Mouse (Mus musculus) cerebellum, adult 2 months (tissue): Measurements from ENCODE around the gene Prkag1. TPM values are rescaled to one million over a fixed set of nuclear protein-coding genes. Genes with fewer than 3 reads are reported as not detected.

Experiments used
- DNase-seq, 2 experiments: peaks; one replicate each; pipeline ENCODE4 v3.0.0; 2021
- H3K27ac ChIP-seq: fragments of 200-500 bp; 2 replicates; pipeline ENCODE4 v1.5.1; 2012; ENCODE audit warnings: low read length, control low read depth, inconsistent platforms; ENCODE audit not compliant: insufficient read depth
- H3K27me3 ChIP-seq: fragments of 200-500 bp; 2 replicates; pipeline ENCODE4 v1.6.1; 2012; ENCODE audit warnings: inconsistent platforms, mild to moderate bottlenecking, low read length, moderate library complexity; ENCODE audit not compliant: control insufficient read depth, insufficient read depth
- H3K4me1 ChIP-seq: fragments of 200-500 bp; 2 replicates; pipeline ENCODE4 v1.6.1; 2011; ENCODE audit warnings: low read length; ENCODE audit not compliant: control insufficient read depth, insufficient read depth
- H3K4me3 ChIP-seq: fragments of 200-500 bp; replicated peaks from 2 replicates; pipeline ENCODE3; 2011; ENCODE audit warnings: mild to moderate bottlenecking, low read depth, low read length, control low read depth; ENCODE audit not compliant: insufficient read depth
- CTCF ChIP-seq: fragments of 200-500 bp; IDR thresholded peaks from 2 replicates; pipeline ENCODE4 v1.5.1; 2011; ENCODE audit warnings: low read depth, mild to moderate bottlenecking, control low read depth, low read length, moderate library complexity, borderline replicate concordance; ENCODE audit not compliant: insufficient read depth
- POLR2A ChIP-seq: fragments of 200-500 bp; IDR thresholded peaks from 2 replicates; pipeline ENCODE4 v1.6.1; 2011; ENCODE audit warnings: low read length, control low read depth, borderline replicate concordance; ENCODE audit not compliant: insufficient read depth
- WGBS: fragments of 180-500 bp; shearing (Covaris S2); methylation state at CpG from one replicate; pipeline ENCODE4 v1.1.7; 2018; 5-methylcytosine and 5-hydroxymethylcytosine counted together
- polyA plus RNA-seq: library from polyadenylated mRNA; depleted of rRNA; stranded (reverse); fragments of >200 nt; gene quantifications from 2 replicates; pipeline ENCODE4 v1.2.3, GENCODE M21; 2012

The Prkag1 gene
- polyA plus RNA-seq, 1 experiment, result 93.6 TPM

GRCm38 (mm10) chr15:98791771-98792170 lies 39.5 kb downstream of the Prkag1 start:
- Histone ChIP-seq H3K4me1 (peaks cover 7% of the 10 kb centered on the region; the same call in 1 of the 2 replicates), H3K27me3 (peaks cover 3% of the 10 kb centered on the region; the same call in 1 of the 2 replicates), H3K27ac (no peak overlapping the region), H3K4me3 (no peak overlapping the region)
- TF ChIP-seq CTCF, result no peak
- no peak for TF ChIP-seq POLR2A
- no peak for DNase-seq
- 2% methylated on average over 23 of the region's 23 CpGs for WGBS

DNA sequence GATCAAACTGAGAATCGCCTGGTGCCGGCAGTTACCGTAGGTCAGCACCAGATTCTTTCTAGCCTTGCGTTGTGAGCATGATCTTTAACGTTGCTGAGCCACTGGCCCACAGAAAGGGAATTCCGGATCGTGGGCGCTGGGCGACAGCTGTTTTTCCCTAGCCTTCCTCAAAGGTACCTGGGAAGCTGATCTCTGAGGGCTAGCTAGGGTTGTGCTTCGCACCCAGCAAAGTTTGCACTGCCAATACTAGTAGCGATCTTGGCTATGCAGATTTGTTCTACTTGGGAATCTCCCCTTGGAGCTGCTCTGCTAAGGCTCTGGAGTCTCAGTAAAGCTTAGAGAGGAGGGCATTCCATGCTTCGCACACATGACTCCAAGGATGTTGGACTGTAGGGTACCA lies 40.1 kb downstream of the Prkag1 start:
- TF ChIP-seq POLR2A, result no peak
- no peak for TF ChIP-seq CTCF
- peaks cover 3% of the 10 kb centered on the region; the same call in 1 of the 2 replicates for H3K27me3 ChIP-seq
- DNase-seq, result no peak
- H3K4me3 ChIP-seq, result no peak overlapping the region
- no peak overlapping the region for H3K27ac ChIP-seq
- H3K4me1 ChIP-seq, result peaks cover 7% of the 10 kb centered on the region; the same call in 1 of the 2 replicates
- under 1% methylated on average over 12 of the region's 12 CpGs for WGBS

GRCm38 (mm10) chr15:98790761-98791160 lies 40.6 kb downstream of the Prkag1 start:
- no peak for TF ChIP-seq CTCF
- no peak for TF ChIP-seq POLR2A

DNA sequence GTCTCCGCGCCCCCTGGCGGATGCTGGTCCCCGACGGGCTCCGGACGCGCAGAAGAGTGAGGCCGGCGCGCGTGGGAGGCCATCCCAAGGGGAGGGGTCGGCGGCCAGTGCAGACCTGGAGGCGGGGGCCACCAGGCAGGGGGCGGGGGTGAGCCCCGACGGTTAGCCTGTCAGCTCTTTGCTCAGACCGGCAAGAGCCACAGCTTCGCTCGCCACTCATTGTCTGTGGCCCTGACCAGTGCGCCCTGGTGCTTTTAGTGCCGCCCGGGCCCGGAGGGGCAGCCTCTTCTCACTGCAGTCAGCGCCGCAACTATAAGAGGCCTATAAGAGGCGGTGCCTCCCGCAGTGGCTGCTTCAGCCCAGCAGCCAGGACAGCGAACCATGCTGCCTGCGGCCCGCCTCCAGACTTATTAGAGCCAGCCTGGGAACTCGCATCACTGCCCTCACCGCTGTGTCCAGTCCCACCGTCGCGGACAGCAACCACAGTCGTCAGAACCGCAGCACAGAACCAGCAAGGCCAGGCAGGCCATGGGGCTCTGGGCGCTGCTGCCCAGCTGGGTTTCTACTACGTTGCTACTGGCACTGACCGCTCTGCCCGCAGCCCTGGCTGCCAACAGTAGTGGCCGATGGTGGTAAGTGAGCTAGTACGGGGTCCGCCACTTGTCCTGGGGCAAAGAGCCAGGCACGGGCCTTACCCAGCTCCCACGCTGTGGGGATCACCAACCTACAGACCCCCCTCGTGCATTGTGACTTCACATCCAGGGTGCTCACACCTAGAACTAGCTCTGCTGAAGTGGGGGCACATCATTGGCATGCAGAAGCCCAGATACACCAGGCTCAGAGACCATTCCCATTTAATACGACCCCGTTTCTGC lies 41.4 kb downstream of the Prkag1 start, which contains the start of gene Wnt1:
Wnt1 (plus strand) TSS at position 197 of the 875 bp plus-strand sequence.
- H3K27me3 ChIP-seq, result peaks cover 3% of the 10 kb centered on the region; the same call in 1 of the 2 replicates
- no peak within 1 kb of the TSS for H3K4me3 ChIP-seq
- H3K27ac ChIP-seq, result no peak within 1 kb of the TSS
- H3K4me1 ChIP-seq, result peaks cover 7% of the 10 kb centered on the region; the same call in 1 of the 2 replicates
- TF ChIP-seq POLR2A, result no peak
- TF ChIP-seq CTCF, result peak; percentile 39; the same call in 1 of the 2 replicates
- no peak for DNase-seq
- WGBS, result 2% methylated on average over 50 of the region's 51 CpGs

More at GRCm38 (mm10) chr15:98790761-98791160, 40.6 kb downstream of the Prkag1 start:
- Histone ChIP-seq H3K27me3 (peaks cover 3% of the 10 kb centered on the region; the same call in 1 of the 2 replicates), H3K4me3 (no peak overlapping the region), H3K4me1 (peaks cover 7% of the 10 kb centered on the region; the same call in 1 of the 2 replicates), H3K27ac (no peak overlapping the region)
- DNase-seq, result no peak
- WGBS, result under 1% methylated on average over 23 of the region's 23 CpGs

DNA sequence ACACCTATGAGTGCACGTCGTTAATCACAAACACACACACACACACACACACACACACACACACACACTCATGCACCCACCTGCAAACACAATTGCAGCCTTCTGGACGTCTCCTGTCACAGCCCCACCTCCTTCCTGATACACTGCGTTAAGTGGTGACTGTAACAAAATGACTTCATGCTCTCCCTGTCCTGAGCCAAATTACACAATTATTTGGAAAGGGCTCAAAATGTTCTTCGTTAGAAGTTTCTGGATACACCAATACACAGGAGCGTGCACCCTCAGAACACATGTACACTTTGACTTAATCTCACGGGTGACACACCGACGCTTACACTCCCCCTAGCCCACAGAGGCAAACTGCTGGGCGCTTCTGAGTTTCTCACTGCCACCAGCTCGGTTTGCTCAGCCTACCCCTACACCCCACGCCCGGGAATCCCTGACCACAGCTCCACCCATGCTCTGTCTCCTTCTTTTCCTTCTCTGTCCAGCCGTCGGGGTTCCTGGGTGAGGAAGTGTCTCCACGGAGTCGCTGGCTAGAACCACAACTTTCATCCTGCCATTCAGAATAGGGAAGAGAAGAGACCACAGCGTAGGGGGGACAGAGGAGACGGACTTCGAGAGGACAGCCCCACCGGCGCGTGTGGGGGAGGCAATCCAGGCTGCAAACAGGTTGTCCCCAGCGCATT lies 42.2 kb downstream of the Prkag1 start:
- Histone ChIP-seq H3K4me1 (peaks cover 7% of the 10 kb centered on the region; the same call in 1 of the 2 replicates), H3K4me3 (no peak overlapping the region), H3K27me3 (peaks cover 3% of the 10 kb centered on the region; the same call in 1 of the 2 replicates), H3K27ac (no peak overlapping the region)
- TF ChIP-seq CTCF, result no peak
- TF ChIP-seq POLR2A, result no peak
- DNase-seq, result no peak
- WGBS, result 10% methylated on average over 24 of the region's 24 CpGs

- DNase-seq, result no peak
- TF ChIP-seq POLR2A, result no peak
- peak; percentile 39; the same call in 1 of the 2 replicates for TF ChIP-seq CTCF
- H3K4me3 ChIP-seq, result no peak overlapping the region
- peaks cover 7% of the 10 kb centered on the region; the same call in 1 of the 2 replicates for H3K4me1 ChIP-seq
- 41% methylated on average over 4 of the region's 4 CpGs for WGBS
- no peak overlapping the region for H3K27ac ChIP-seq
- H3K27me3 ChIP-seq, result peaks cover 3% of the 10 kb centered on the region; the same call in 1 of the 2 replicates
Observed at GRCm38 (mm10) chr15:98787930-98788329, 43.4 kb downstream of the Prkag1 start.

- TF ChIP-seq POLR2A, result no peak
- TF ChIP-seq CTCF, result peak; percentile 46
Observed at GRCm38 (mm10) chr15:98785744-98786143, 45.6 kb downstream of the Prkag1 start.

More at GRCm38 (mm10) chr15:98785744-98786143, 45.6 kb downstream of the Prkag1 start:
- peaks cover 3% of the 10 kb centered on the region; the same call in 1 of the 2 replicates for H3K27me3 ChIP-seq
- DNase-seq, result no peak
- H3K4me1 ChIP-seq, result peaks cover 1% of the 10 kb centered on the region; the same call in 1 of the 2 replicates
- H3K27ac ChIP-seq, result no peak overlapping the region
- H3K4me3 ChIP-seq, result no peak overlapping the region
- 54% methylated on average over 7 of the region's 7 CpGs for WGBS
